21 mouse cellular contexts compared by ENCODE assay signal in genomic region chr13:113844717-113845116, GRCm38 (mm10). TPM values are rescaled to one million over a fixed set of nuclear protein-coding genes. Genes with fewer than 3 reads are reported as not detected.
DNase-seq lines count a peak whose midpoint lies in the region; ATAC-seq and TF ChIP-seq lines count a peak whose summit lies in the region.
"Had no signal": no experiment of that assay in that cellular context is flagged by ENCODE, and none has a peak within 500 bp of the region (broad histone marks: within the 10 kb centered on the region; RNA-seq: fewer than 3 reads in every experiment).

No protein-coding gene starts in this region.

- H3K9ac ChIP-seq in kidney, embryonic 14.5 days (ENCODE audit: low read depth, low read length) = no peak overlapping the region
- H3K9ac ChIP-seq in liver, adult 2 months (ENCODE audit: low read depth, low read length) = no peak overlapping the region
- H3K9ac ChIP-seq in liver, embryonic 11.5 days (ENCODE audit: low read depth, low read length) = no peak overlapping the region
- no peak overlapping the region for H3K9ac ChIP-seq in ES-Bruce4 (ENCODE audit: low read depth, poor library complexity, severe bottlenecking)
- H3K9ac ChIP-seq in midbrain, embryonic 14.5 days (replicated peaks; ENCODE audit: low read length) = no peak overlapping the region
- H3K9ac ChIP-seq: embryonic facial prominence, embryonic 13.5 days; forebrain, embryonic 12.5 days; heart, embryonic 13.5 days; hindbrain, embryonic 12.5 days had no signal

- no peak for TF ChIP-seq EP300 in ES-Bruce4 (IDR thresholded peaks at IDR 0.05; ENCODE audit: insufficient read depth, low read depth, low read length)

- DNase-seq in gastrocnemius, adult 18-20 months (ENCODE audit: low spot score) = peak; percentile 16
- no peak for DNase-seq in gastrocnemius, postnatal 10 days
- no peak for DNase-seq in kidney, adult 8-10 months
- DNase-seq in liver, adult 2 months (ENCODE audit: extremely low read depth, low read depth, low spot score) = peak; percentile 59
- DNase-seq in liver, embryonic 11.5 days (ENCODE audit: low spot score) = no peak
- DNase-seq in midbrain, embryonic 14.5 days = no peak
- DNase-seq: adrenal gland, postnatal 10 days; cerebellum, adult 18-20 months; cerebellum, adult 9-11 months; cerebellum, postnatal 36 days; heart, postnatal 36 days had no signal

- peak; percentile 18; the same call in 1 of the 2 replicates for ATAC-seq in kidney, embryonic 14.5 days (ENCODE audit: low FRiP score, low TSS enrichment)
- ATAC-seq in liver, embryonic 11.5 days (replicated peaks; ENCODE audit: low FRiP score) = no peak
- ATAC-seq in midbrain, embryonic 14.5 days (ENCODE audit: low FRiP score, low TSS enrichment) = no peak
- ATAC-seq: forebrain, embryonic 16.5 days; hindbrain, embryonic 16.5 days; inflammation-experienced regulatory T-cells, adult 6 months had no signal

- no peaks in the 10 kb centered on the region for H3K9me3 ChIP-seq in kidney, embryonic 14.5 days (ENCODE audit: control insufficient read depth, low read length)
- H3K9me3 ChIP-seq in liver, embryonic 11.5 days (ENCODE audit: control insufficient read depth, low read length) = no peaks in the 10 kb centered on the region
- H3K9me3 ChIP-seq in ES-Bruce4 (replicated peaks; ENCODE audit: control insufficient read depth, insufficient read depth, low read length, poor library complexity, severe bottlenecking) = no peaks in the 10 kb centered on the region
- no peaks in the 10 kb centered on the region for H3K9me3 ChIP-seq in midbrain, embryonic 14.5 days (ENCODE audit: control insufficient read depth, low read length)
- H3K9me3 ChIP-seq: embryonic facial prominence, embryonic 13.5 days; heart, embryonic 13.5 days; hindbrain, embryonic 12.5 days had no signal

- H3K36me3 ChIP-seq in kidney, embryonic 14.5 days (ENCODE audit: control insufficient read depth, insufficient read depth, low read length) = no peaks in the 10 kb centered on the region
- peaks cover 2% of the 10 kb centered on the region; the same call in 1 of the 2 replicates for H3K36me3 ChIP-seq in liver, adult 2 months (ENCODE audit: control insufficient read depth, insufficient read depth, low read length)
- no peaks in the 10 kb centered on the region for H3K36me3 ChIP-seq in liver, embryonic 11.5 days (ENCODE audit: control insufficient read depth, insufficient read depth, low read length)
- H3K36me3 ChIP-seq in ES-Bruce4 (ENCODE audit: control insufficient read depth, insufficient read depth, low read length, poor library complexity, severe bottlenecking) = no peaks in the 10 kb centered on the region
- no peaks in the 10 kb centered on the region for H3K36me3 ChIP-seq in midbrain, embryonic 14.5 days (ENCODE audit: control insufficient read depth, insufficient read depth, low read length)

- H3K27ac ChIP-seq in kidney, embryonic 14.5 days (ENCODE audit: low read depth, low read length) = no peak overlapping the region
- H3K27ac ChIP-seq in liver, adult 2 months (replicated peaks; ENCODE audit: insufficient read depth, low read depth, low read length) = no peak overlapping the region
- no peak overlapping the region for H3K27ac ChIP-seq in liver, embryonic 11.5 days (ENCODE audit: low read depth, low read length)
- H3K27ac ChIP-seq in ES-Bruce4 (ENCODE audit: insufficient read depth, low read length) = peak overlapping the region; percentile 32
- no peak overlapping the region for H3K27ac ChIP-seq in midbrain, embryonic 14.5 days (replicated peaks; ENCODE audit: low read depth, low read length)
- H3K27ac ChIP-seq: embryonic facial prominence, embryonic 13.5 days; forebrain, embryonic 12.5 days; heart, embryonic 13.5 days; hindbrain, embryonic 12.5 days had no signal

- 0 out of 2 replicates have a peak, but pooled peaks cover 3% of the 10 kb centered on the region for H3K79me2 ChIP-seq in liver, adult 2 months (ENCODE audit: control insufficient read depth, insufficient read depth, low read length)

- H3K27me3 ChIP-seq in kidney, embryonic 14.5 days (ENCODE audit: control insufficient read depth, insufficient read depth, low read length) = no peaks in the 10 kb centered on the region
- H3K27me3 ChIP-seq in liver, adult 2 months (ENCODE audit: control insufficient read depth, insufficient read depth, low read length) = no peaks in the 10 kb centered on the region
- H3K27me3 ChIP-seq in liver, embryonic 11.5 days (replicated peaks; ENCODE audit: control insufficient read depth, insufficient read depth, low read length) = no peaks in the 10 kb centered on the region
- no peaks in the 10 kb centered on the region for H3K27me3 ChIP-seq in ES-Bruce4 (ENCODE audit: control insufficient read depth, insufficient read depth, low read length, poor library complexity, severe bottlenecking)
- no peaks in the 10 kb centered on the region for H3K27me3 ChIP-seq in midbrain, embryonic 14.5 days (ENCODE audit: control insufficient read depth, insufficient read depth, low read length)
- H3K27me3 ChIP-seq: CH12.LX; embryonic facial prominence, embryonic 13.5 days; forebrain, embryonic 12.5 days; heart, embryonic 13.5 days; hindbrain, embryonic 12.5 days had no signal

- no peak for TF ChIP-seq POLR2A in liver, adult 2 months (IDR thresholded peaks at IDR 0.05; ENCODE audit: extremely low read depth, insufficient read depth, low read length)
- no peak for TF ChIP-seq POLR2A in ES-Bruce4 (IDR thresholded peaks at IDR 0.05; ENCODE audit: insufficient read depth, low read length)

- H3K4me2 ChIP-seq in kidney, embryonic 14.5 days (replicated peaks; ENCODE audit: low read depth, low read length) = no peak overlapping the region
- no peak overlapping the region for H3K4me2 ChIP-seq in liver, embryonic 11.5 days
- H3K4me2 ChIP-seq in midbrain, embryonic 14.5 days (ENCODE audit: low read length) = no peak overlapping the region
- H3K4me2 ChIP-seq: embryonic facial prominence, embryonic 13.5 days; forebrain, embryonic 12.5 days; heart, embryonic 13.5 days; hindbrain, embryonic 12.5 days had no signal

- H3K4me3 ChIP-seq in kidney, embryonic 14.5 days (ENCODE audit: low read length) = no peak overlapping the region
- H3K4me3 ChIP-seq in liver, adult 2 months (ENCODE audit: insufficient read depth, low read depth, low read length) = no peak overlapping the region
- no peak overlapping the region for H3K4me3 ChIP-seq in liver, embryonic 11.5 days (ENCODE audit: low read depth, low read length)
- H3K4me3 ChIP-seq in ES-Bruce4 (ENCODE audit: low read depth, low read length) = no peak overlapping the region
- H3K4me3 ChIP-seq in midbrain, embryonic 14.5 days (replicated peaks; ENCODE audit: low read depth, low read length) = no peak overlapping the region
- H3K4me3 ChIP-seq: embryonic facial prominence, embryonic 13.5 days; forebrain, embryonic 12.5 days; heart, embryonic 13.5 days; hindbrain, embryonic 12.5 days had no signal

- no peak for TF ChIP-seq CTCF in liver, adult 2 months (IDR thresholded peaks at IDR 0.05; ENCODE audit: low read depth, low read length)
- no peak for TF ChIP-seq CTCF in ES-Bruce4 (IDR thresholded peaks at IDR 0.05; ENCODE audit: low read depth, low read length)

- H3K4me1 ChIP-seq in kidney, embryonic 14.5 days (ENCODE audit: control insufficient read depth, insufficient read depth, low read length) = peaks cover 4% of the 10 kb centered on the region
- no peaks in the 10 kb centered on the region for H3K4me1 ChIP-seq in liver, adult 2 months (ENCODE audit: control insufficient read depth, insufficient read depth, low read length)
- peaks cover 37% of the 10 kb centered on the region for H3K4me1 ChIP-seq in liver, embryonic 11.5 days (replicated peaks; ENCODE audit: control insufficient read depth, insufficient read depth, low read length)
- peaks cover 9% of the 10 kb centered on the region for H3K4me1 ChIP-seq in ES-Bruce4 (ENCODE audit: control insufficient read depth, insufficient read depth, low read length)
- H3K4me1 ChIP-seq in midbrain, embryonic 14.5 days (ENCODE audit: control insufficient read depth, insufficient read depth, low read length) = no peaks in the 10 kb centered on the region

- WGBS in kidney, embryonic 14.5 days = 80% methylated on average over 4 of the region's 4 CpGs
- WGBS in liver, adult 2 months = 63% methylated on average over 4 of the region's 4 CpGs
- WGBS in liver, embryonic 11.5 days = 81% methylated on average over 4 of the region's 4 CpGs
- whole genome bisulfite sequencing in midbrain, embryonic 14.5 days = 91% methylated on average over 4 of the region's 4 CpGs

RNA-seq across cellular contexts. Expression of gene Arl15, which starts 50.4 kb away (rescaled TPM):
- 1 to 10 TPM; 3.6 to 4.0 TPM for total RNA-seq in gastrocnemius, adult 18-20 months (2021)
- total RNA-seq in gastrocnemius, postnatal 10 days (2021) = 1 to 10 TPM; 8.7 to 8.8 TPM
- 16.5 and 18.2 TPM in 2 replicates for polyA plus RNA-seq in kidney, embryonic 14.5 days (2014; fragmentation: Nextera tagmentation; extraction: Ambion mirVana)
- 6.5 and 6.8 TPM in 2 replicates for total RNA-seq in liver, adult 2 months (2014; rRNA removed)
- polyA plus RNA-seq in liver, adult 2 months (2012; rRNA removed) = 1.5 and 1.9 TPM in 2 replicates
- polyA plus RNA-seq in liver, embryonic 11.5 days (2014; fragmentation: Nextera tagmentation; extraction: Ambion mirVana) = 8.7 and 9.1 TPM in 2 replicates
- polyA plus RNA-seq in ES-Bruce4 (2011; ENCODE audit: insufficient read depth, insufficient read length, low read depth, missing spikeins) = 53.3 and 57.0 TPM in 2 replicates
- polyA plus RNA-seq in midbrain, embryonic 14.5 days (2014; fragmentation: Nextera tagmentation; extraction: Ambion mirVana) = 24.5 and 26.1 TPM in 2 replicates

Comparison
In these comparisons a context has a peak if more than half of its experiments do, and no peak if none do; other contexts are left out.
1. DNase-seq: peak in gastrocnemius, adult 18-20 months (single experiment) and liver, adult 2 months (single experiment); none in gastrocnemius, postnatal 10 days (single experiment), kidney, adult 8-10 months (0 of 2), liver, embryonic 11.5 days (single experiment) and midbrain, embryonic 14.5 days (single experiment).